Mouse (Mus musculus) embryo, embryonic 10 days (tissue): Measurements from ENCODE around the gene Btbd1.

Source experiments
- DNase-seq: peaks from one replicate; pipeline ENCODE4 v3.0.0-alpha.2; 2015; ENCODE audit warnings: low spot score

Btbd1 gene

GRCm38 (mm10) chr7:81829379-81829894 is at the start of gene Btbd1:
Gene Btbd1 (minus strand): TSS chr7:81829431.
- DNase-seq, result peak; percentile 93

DNA sequence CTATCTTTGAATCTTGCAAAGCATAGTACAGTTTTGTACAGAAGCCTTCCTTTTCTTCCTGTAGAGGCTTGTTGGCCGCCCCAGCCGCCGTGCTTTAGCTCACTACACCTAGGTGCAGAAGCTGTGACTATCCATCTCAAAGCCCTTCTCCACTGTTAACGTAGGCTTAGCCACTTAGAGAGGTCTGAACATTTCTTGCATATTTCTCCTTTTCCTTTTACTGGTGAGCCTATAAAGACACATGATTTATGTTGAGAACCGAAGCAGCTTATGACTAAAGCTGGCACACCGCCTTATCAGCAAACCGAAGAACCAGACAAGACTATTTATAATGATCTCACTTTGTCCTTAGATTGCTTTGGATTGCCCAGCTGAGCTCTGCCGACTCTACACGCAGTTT is 46.1 kb upstream of the Btbd1 start:
- DNase-seq, result no peak

DNA sequence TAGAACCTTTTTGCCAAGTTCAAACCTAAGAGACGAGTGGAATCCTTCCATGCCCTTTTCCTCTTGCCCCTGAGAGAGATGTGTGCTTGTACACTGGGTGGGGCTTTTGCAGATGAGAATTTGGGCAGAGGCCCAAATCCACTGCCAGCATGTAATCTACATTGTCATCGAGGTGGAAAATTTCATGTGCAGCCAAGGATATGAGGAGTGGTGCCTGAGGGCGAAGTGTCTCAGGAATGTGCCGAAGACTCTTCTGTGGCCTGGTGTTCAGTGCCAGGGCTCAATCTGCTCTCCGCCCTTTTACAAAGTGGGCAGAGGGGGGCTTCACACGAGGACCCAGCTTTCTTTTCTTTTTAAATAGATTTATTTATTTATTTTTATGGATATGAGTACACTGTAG is 45.4 kb upstream of the Btbd1 start:
- DNase-seq, result no peak

DNA sequence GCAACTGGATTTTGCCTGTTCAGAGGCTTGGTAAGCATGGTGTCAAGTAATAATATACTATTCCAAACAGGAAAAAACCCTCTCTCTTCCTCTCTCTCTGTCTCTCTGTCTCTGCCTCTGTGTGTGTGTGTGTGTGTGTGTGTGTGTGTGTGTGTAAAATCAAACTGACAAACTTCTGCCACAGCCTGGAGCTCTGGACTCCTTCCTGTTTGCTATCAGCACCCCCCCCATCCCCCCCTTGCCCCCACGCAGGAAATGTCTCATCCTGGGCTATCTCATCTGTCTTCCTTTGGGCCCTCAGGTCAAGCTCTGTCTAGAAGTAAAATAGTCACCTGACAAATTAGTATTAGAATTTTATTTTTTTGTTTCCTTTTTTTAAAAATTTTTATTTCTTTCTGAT is 44.6 kb upstream of the Btbd1 start:
- DNase-seq, result no peak

- DNase-seq, result no peak
These were observed 43.3 kb upstream of the Btbd1 start for GRCm38 (mm10) chr7:81872493-81873013.

DNA sequence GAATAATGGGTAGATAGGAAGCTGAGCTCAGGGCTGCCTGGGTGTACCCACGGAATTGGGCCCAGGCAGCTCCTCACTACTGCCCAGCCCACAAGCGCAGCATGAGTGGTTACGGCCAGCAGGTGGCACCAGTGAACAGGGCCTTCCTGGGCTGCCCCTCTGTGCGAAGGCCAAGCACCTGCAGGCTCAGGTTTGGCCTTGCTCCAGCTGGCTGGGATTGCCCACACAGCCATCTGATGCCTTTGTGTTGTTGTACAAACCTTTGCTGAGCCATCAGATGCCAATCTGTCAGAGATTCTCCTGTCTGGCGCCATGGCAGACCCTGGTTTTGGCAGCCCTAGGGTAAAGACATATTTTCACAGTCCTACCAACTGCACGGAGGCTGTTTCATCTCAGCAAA is 38.9 kb upstream of the Btbd1 start:
- peak; percentile 85 for DNase-seq

DNA sequence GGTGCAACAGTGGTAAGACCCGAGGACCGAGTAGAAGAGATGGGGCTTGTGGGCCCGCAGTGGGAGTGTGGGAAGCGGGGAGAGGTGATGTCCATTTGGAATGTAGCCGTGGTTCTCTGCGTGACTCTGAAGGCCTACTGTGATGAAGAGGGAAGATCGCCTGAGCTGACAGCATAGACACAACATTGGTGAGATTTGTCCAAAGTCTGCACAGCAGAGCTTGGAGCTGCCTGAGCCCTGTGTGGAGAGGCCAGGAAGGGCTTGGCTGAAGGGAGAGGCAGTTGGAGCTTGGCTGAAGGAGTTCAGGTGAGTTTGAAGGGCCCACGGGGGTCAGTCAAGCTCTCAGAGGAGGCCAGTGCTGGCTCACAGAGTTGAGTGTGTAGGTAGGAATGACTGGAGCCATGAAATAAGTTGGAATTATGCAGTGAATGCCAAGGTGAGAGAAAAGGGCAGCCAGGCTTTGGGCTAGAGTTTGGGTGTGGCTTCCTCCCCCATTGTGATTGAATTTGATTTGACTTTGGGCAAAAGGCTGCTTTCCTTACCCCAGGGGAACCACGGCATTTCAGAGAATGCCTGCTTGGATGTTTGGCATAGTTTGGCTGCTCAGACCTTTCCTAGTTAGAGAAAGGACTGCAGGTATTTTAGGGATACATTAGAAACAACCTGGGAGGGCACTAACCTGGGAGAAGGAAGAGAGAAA is 38.1 kb upstream of the Btbd1 start:
- DNase-seq, result no peak

GRCm38 (mm10) chr7:81865937-81866336 is 36.7 kb upstream of the Btbd1 start:
- no peak for DNase-seq

GRCm38 (mm10) chr7:81864552-81864951 is 35.3 kb upstream of the Btbd1 start:
- no peak for DNase-seq

DNA sequence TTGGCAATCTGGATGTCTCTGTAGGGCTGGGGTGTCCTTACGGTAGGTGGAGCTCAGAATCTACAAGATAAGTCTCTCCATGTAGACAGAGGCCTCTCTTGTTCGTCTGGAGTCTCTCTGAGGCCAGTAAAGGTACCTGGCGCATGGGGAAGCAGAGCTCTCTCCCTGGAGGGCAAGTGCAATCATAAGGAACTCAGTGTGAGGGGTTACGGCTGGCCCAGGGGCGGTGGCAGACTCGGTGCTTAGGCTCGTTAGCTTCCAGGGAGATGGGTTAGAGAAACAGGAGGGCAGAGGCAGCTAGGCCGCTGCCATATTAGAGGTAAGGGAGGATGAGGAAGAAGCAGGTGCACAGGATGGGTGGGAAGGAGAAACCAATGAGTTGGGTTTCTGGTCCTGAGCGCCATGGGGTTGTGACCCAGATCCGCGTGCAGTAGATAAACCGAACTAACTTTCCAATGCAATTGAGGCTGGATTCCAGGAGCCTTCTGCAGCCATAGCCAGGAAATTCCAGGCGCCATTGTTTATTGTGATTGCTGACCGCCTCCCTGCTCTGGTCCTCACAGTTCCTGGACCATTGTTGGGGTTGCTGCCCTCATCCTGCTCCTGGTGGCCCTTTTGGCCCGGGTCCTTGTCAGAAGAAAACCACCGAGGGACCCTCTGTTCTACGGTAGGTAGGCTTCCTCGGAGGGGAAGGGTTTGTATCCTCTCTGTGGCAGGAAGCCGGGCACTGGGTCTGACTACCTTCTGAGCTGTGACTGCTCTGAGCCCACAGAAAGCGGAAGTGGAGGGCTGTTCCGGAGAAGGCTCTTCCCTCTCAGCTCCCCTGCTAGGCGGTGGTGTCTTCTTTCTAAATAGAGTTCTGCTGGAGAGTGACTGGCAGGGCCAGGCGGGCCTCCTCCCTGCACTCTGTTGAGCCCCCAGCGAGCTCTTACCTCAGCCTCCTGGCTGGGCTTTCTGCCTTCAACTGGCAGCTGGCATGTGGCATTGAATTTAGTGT is 33.7 kb upstream of the Btbd1 start:
- DNase-seq, result peak; percentile 49

- no peak for DNase-seq
These were observed 32.7 kb upstream of the Btbd1 start for GRCm38 (mm10) chr7:81861921-81862320.

DNA sequence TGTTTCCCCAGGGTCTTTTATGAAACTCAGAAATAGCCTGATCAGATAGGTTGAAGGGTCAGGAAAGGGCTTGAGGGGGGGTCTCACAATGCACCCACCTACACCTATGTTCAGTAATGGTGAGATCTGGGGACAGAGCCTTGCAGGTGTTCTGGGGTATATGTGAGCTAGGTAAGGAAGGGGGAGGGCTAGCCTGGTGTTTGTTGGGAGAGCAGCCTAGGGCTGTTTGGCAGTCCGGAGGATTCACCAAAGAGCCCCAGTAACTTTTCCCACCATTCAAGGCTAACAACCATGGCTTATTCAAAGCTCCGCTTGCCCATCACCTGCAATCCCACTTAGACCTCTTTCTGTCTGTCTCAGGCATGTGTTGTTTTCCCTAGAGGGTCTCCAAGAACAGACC is 32.2 kb upstream of the Btbd1 start:
- no peak for DNase-seq

DNA sequence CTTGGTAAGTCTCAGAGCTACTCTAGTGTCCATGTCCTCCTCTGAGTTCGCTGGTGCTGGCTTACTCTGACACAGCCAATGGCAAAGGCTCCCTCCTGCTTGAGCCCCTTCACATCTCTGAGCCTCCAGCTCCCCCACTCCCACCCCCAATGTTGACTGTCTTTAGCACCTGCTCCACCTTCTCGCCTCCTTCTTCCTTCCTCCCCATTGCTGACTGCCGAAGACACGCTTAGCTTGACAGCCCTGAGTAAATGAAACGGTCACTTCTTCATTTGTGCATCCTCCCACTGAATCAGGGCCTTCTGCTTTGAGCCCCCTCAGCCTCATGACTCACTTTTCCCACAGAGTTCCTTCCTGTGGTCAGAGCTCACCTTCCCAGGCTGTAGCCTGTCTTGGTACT is 31.8 kb upstream of the Btbd1 start:
- no peak for DNase-seq

DNA sequence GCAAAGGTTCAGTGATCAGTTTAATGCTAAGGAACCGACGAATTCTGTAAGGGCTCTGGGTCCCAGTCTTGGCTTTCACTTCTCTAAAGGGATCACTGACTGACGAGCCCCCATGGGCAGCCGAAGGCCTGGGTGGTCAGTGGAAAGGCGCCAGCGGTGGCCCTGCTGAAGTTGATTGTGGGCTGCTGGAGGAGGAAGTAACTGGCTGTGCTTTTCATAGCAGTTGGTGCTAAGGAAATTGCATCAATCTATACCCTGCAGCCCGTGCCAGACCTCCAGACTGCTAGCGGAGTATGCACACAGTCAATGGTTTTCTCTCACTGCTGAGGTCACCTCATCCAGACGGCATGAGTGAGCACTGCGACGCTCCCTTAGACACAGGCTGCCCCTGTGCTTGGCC is 30.8 kb upstream of the Btbd1 start:
- DNase-seq, result peak; percentile 21

DNA sequence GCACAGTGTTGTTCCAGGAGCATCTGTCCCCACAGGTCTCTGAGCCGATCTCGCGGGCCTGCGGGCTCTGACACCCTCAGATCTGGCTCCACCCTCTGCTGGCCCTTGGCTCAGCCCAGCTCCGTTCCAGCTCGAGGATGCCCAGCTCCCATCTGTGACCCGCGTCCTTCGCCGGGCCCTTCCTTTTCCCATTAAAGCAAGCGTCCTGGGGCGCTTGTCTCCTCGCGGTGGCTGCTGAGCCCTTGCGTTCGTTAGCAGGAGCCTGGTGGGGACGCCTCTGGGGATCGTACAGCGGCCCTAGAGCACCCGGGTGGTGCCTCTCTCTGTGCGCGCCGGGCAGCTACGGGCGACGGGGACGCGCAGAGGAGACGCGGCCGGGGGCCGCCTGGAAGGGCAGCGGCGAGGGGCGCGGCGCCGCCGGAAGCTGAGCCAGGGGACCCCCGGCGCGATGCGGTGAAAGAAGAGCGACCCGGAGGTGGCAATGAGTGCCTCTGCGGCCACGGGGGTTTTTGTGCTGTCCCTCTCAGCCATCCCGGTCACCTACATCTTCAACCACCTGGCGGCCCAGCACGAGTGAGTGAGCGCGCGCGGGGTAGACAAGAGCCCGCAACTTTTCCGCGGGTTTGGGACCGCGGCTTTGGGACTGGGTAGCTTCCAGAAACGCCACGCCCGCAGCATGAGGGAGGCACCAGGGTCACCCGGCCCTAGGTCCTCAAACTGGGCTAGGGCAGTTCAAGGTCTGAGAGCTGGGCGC is 29.9 kb upstream of the Btbd1 start, which contains the start of gene Tm6sf1:
Gene Tm6sf1 (plus strand): TSS at position 34 of the 754 bp plus-strand sequence.
- DNase-seq, result peak; percentile 71

- peak; percentile 50 for DNase-seq
These were observed 29.0 kb upstream of the Btbd1 start for GRCm38 (mm10) chr7:81858236-81858635.

- DNase-seq, result no peak
These were observed 27.0 kb upstream of the Btbd1 start for GRCm38 (mm10) chr7:81856221-81856620.

DNA sequence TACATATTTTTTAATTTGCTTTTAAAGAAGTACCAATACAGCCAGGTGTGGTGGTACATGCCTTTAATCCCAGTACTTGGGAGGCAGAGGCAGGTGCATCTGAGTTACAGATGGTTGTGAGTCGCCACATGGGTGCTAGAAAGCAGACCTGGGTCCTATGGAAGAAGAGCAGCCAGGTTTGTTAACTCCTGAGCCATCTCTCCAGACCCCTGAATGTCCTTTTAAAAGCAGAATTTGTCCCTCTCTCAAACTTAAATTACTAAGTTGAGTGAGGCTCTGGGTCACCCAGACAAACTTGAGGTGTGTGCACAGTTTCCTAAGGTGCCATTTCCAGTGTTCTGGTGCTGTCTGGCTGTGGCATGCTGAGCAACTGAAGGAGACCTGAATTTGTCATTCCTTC is 26.5 kb upstream of the Btbd1 start, which contains the start of gene Gm10160:
Gene Gm10160 (minus strand): TSS at position 101 of the 400 bp plus-strand sequence.
- no peak for DNase-seq

- DNase-seq, result no peak
These were observed 25.5 kb upstream of the Btbd1 start for GRCm38 (mm10) chr7:81854568-81855307.

DNA sequence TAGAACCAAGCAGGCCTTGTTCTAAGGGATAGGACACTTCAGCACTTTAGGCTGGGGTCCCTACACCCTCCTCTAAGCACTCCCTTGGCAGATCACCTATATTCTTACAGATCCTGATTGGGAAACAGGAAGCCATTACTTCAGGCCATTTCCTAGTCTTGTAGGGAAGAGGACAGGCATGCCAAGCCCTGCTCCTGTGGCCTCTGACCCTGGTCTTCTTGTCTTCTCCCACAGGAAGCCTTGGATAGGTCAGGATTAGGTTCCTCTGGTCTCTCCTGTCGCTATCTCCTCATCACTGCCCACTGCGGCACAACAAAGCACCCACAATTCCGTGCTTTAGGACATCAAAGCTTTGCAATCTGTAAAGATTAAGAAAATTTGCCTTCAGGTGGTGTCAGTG is 22.5 kb upstream of the Btbd1 start:
- no peak for DNase-seq

GRCm38 (mm10) chr7:81850171-81850570 is 20.9 kb upstream of the Btbd1 start:
- DNase-seq, result no peak
